Mouse (Mus musculus) embryonic fibroblast, embryonic 13.5 days (primary cell): ENCODE measurements at regions not wholly inside any gene's neighbourhood (a gene's known extent, or its start where the extent isn't known, plus 50 kb on each side); places are given as distances from the start of the nearest gene placed in this dataset.

Experiments
- CTCF ChIP-seq: IDR thresholded peaks from 2 replicates; pipeline ENCODE4 v1.5.1; 2011; ENCODE audit warnings: mild to moderate bottlenecking, control low read depth, low read length, moderate library complexity, borderline replicate concordance; ENCODE audit not compliant: insufficient read depth
- POLR2A ChIP-seq: IDR thresholded peaks from 2 replicates; pipeline ENCODE4 v1.6.1; 2011; ENCODE audit warnings: low read depth, mild to moderate bottlenecking, control low read depth, low read length, moderate library complexity

GRCm38 (mm10) chr5:47921731-47922130 lies 61.2 kb upstream of the Slit2 start:
- no peak for TF ChIP-seq CTCF
- TF ChIP-seq POLR2A: no peak; the same call in 1 of the 2 replicates
